Mouse (Mus musculus): ENCODE data around the gene H6pd.

DNA sequence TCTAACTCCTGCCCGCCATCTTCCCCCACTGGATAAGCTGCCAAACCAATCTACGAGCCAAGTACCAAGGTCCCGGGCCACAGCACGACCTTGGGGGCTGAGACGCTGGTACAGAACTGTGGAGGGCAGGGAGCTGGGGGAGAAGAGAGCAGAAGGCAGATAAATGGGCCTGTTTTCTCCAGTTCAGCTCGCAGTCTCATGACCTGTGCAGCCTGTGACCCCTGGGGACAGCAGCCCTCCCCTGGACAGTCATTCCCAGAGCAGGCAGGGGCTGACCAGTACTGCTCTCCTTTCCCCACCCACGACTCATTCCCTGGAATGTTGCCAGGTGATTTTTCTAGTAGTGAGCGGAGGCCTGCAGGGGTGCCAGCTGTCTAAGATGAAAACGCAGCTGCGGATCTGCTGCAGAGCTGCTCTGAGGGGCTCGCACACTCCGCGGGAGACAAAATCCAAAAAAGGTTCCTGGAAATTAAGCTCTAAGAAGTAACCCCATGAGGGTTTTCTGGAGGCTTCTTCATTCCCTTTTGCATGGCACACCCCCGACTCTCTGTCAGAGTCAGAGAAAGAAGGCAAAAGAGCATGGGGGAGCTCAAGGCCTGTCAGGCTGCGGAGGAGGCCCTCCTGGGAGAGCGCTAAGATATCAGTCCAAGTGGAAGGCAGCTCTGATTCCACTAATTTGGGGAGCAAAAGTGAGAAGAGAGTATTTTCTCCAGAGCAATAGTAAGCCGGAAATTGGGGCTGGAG lies 30.9 kb downstream of the H6pd start:
- no peak for TF ChIP-seq CTCF (conservative IDR thresholded peaks at IDR 0.05 in 1 of 2, IDR thresholded peaks at IDR 0.05 in 1 of 2; ENCODE audit: low read depth in 2 of 2, low read length in 2 of 2)
- no peak for TF ChIP-seq POLR2AphosphoS2 (IDR thresholded peaks at IDR 0.05; ENCODE audit: low read depth, low read length)
- TF ChIP-seq HCFC1 (IDR thresholded peaks at IDR 0.05; ENCODE audit: low read depth, low read length), result no peak
- no peak for TF ChIP-seq TBP (conservative IDR thresholded peaks at IDR 0.05; ENCODE audit: low read depth, low read length)
- TF ChIP-seq E2F4 (IDR thresholded peaks at IDR 0.05; ENCODE audit: insufficient replicate concordance, low read depth, low read length), result no peak
- no peak for TF ChIP-seq JUND (conservative IDR thresholded peaks at IDR 0.05; ENCODE audit: low read depth, low read length)

All from CH12.LX (cell line).